Mouse (Mus musculus) MN1 (cell line): Measurements from ENCODE around the gene Pf4.
"Not testable (repeated sequence)": the region's sequence is repeated elsewhere in the genome, so short reads cannot be mapped to it uniquely, and the experiment has no call there.

Experiments
- DNase-seq: peaks from one replicate; pipeline ENCODE4 v3.0.0-alpha.2; 2016; ENCODE audit warnings: low spot score

The Pf4 gene

GRCm38 (mm10) chr5:90788114-90788513 lies 15.9 kb downstream of the Pf4 start:
- DNase-seq = no peak

- no peak for DNase-seq
These were observed 17.3 kb downstream of the Pf4 start for GRCm38 (mm10) chr5:90789306-90790073.

GRCm38 (mm10) chr5:90790074-90790502 lies 17.9 kb downstream of the Pf4 start:
- DNase-seq = no peak

- DNase-seq = no peak
These were observed 22.0 kb downstream of the Pf4 start, which contains the start of gene Cxcl15 for GRCm38 (mm10) chr5:90794195-90794625. TSS of gene Cxcl15 (plus strand) at chr5:90794534.

DNA sequence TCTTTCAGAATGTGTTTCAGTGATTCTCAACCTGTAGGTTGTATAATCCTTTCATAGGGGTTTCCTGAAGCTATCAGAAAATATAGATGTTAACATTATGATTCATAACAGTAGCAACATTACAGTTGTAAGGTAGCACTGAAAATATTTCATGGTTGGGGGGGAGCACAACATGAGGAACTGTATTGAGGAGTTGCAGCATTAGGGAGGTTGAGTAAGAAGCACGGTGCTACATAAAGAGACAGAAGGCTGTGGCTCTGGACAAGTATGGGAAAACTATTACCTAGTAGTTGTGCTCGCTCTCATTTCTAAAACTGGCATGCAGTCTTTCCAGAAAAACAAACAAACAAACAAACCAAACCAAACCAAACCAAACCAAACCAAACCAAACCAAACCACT lies 23.2 kb downstream of the Pf4 start:
- not testable (repeated sequence) for DNase-seq

GRCm38 (mm10) chr5:90804574-90804973 lies 32.3 kb downstream of the Pf4 start:
- DNase-seq = no peak

DNA sequence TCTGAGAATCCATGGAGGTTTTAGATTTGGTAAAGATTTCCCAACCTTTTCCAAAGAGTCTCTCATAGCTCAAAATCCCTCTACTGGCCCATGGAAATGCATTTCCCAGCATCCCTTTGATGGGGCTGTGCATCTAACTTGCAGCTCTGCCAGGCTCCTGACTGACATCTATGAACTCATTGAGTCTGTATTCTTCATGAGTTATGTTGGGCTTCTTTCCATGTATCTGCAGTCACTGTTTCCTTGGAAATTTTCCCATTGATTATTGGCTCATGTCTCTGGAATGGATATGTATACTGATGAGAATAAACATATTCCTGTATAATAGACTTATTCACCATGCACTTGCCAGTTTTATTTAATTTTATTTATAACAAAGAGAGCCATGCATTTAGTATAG lies 33.8 kb downstream of the Pf4 start:
- DNase-seq = no peak

GRCm38 (mm10) chr5:90807176-90807950 lies 35.1 kb downstream of the Pf4 start:
- DNase-seq = no peak

GRCm38 (mm10) chr5:90819756-90820155 lies 47.5 kb downstream of the Pf4 start:
- no peak for DNase-seq
